Mouse (Mus musculus): ENCODE data around the gene Mthfd1l.

Gene Mthfd1l

GRCm38 (mm10) chr10:4158533-4158932, 185.6 kb downstream of the Mthfd1l start:
- DNase-seq (ENCODE audit: low read depth) = no peak

- DNase-seq (ENCODE audit: low read depth) = no peak
Measured at GRCm38 (mm10) chr10:4159541-4160090, 186.7 kb downstream of the Mthfd1l start.

- no peak for DNase-seq (ENCODE audit: low read depth)
Measured at GRCm38 (mm10) chr10:4160242-4160785, 187.4 kb downstream of the Mthfd1l start.

- DNase-seq (ENCODE audit: low read depth) = no peak
Measured at GRCm38 (mm10) chr10:4162049-4162448, 189.1 kb downstream of the Mthfd1l start.

GRCm38 (mm10) chr10:4162976-4163375, 190.1 kb downstream of the Mthfd1l start:
- DNase-seq (ENCODE audit: low read depth) = no peak

- DNase-seq (ENCODE audit: low read depth) = no peak
Measured at GRCm38 (mm10) chr10:4164681-4165080, 191.8 kb downstream of the Mthfd1l start.

GRCm38 (mm10) chr10:4168222-4168798, 195.4 kb downstream of the Mthfd1l start:
- DNase-seq (ENCODE audit: low read depth) = no peak

- no peak for DNase-seq (ENCODE audit: low read depth)
Measured at GRCm38 (mm10) chr10:4174229-4174628, 201.3 kb downstream of the Mthfd1l start.

GRCm38 (mm10) chr10:4174717-4175116, 201.8 kb downstream of the Mthfd1l start:
- DNase-seq (ENCODE audit: low read depth) = no peak

- no peak for DNase-seq (ENCODE audit: low read depth)
Measured at GRCm38 (mm10) chr10:4177285-4177684, 204.4 kb downstream of the Mthfd1l start.

GRCm38 (mm10) chr10:4179049-4179790, 206.3 kb downstream of the Mthfd1l start:
- no peak for DNase-seq (ENCODE audit: low read depth)

GRCm38 (mm10) chr10:4181953-4182352, 209.0 kb downstream of the Mthfd1l start:
- no peak for DNase-seq (ENCODE audit: low read depth)

- no peak for DNase-seq (ENCODE audit: low read depth)
Measured at GRCm38 (mm10) chr10:4182406-4182805, 209.5 kb downstream of the Mthfd1l start.

GRCm38 (mm10) chr10:4188614-4189402, 215.9 kb downstream of the Mthfd1l start:
- no peak for DNase-seq (ENCODE audit: low read depth)

GRCm38 (mm10) chr10:4189422-4189821, 216.5 kb downstream of the Mthfd1l start:
- no peak for DNase-seq (ENCODE audit: low read depth)

GRCm38 (mm10) chr10:4198978-4199377, 226.1 kb downstream of the Mthfd1l start:
- no peak for DNase-seq (ENCODE audit: low read depth)

- DNase-seq (ENCODE audit: low read depth) = no peak
Measured at GRCm38 (mm10) chr10:4199926-4200325, 227.0 kb downstream of the Mthfd1l start.

GRCm38 (mm10) chr10:4200546-4201104, 227.7 kb downstream of the Mthfd1l start:
- no peak for DNase-seq (ENCODE audit: low read depth)

- no peak for DNase-seq (ENCODE audit: low read depth)
Measured at GRCm38 (mm10) chr10:4201141-4201540, 228.2 kb downstream of the Mthfd1l start.

- peak; percentile 5 for DNase-seq (ENCODE audit: low read depth)
Measured at GRCm38 (mm10) chr10:4203651-4204050, 230.7 kb downstream of the Mthfd1l start.

GRCm38 (mm10) chr10:4209040-4209439, 236.1 kb downstream of the Mthfd1l start:
- DNase-seq (ENCODE audit: low read depth) = no peak
